Mouse (Mus musculus): Measurements from ENCODE around the gene Fam171b.

Gene Fam171b

DNA sequence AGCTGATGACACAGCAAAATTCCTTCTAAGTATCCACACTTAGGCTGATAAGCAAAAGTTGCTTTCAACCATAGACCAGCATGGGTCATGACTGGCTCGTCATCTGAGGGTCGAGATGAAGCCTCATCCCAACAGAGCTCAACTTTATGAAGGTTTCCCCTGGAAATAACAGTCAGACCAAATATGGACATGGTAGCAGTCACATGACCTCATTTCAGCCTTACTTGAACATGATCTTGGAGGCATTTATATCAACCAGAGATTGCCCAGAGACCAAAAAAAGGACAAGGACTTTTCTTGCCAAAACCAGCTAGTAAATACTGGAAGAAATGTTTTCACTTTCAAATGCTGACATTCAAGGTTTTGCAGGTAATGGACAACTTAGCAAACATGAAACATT lies 81.3 kb downstream of the Fam171b start:
- DNase-seq (ENCODE audit: low spot score), result no peak

DNA sequence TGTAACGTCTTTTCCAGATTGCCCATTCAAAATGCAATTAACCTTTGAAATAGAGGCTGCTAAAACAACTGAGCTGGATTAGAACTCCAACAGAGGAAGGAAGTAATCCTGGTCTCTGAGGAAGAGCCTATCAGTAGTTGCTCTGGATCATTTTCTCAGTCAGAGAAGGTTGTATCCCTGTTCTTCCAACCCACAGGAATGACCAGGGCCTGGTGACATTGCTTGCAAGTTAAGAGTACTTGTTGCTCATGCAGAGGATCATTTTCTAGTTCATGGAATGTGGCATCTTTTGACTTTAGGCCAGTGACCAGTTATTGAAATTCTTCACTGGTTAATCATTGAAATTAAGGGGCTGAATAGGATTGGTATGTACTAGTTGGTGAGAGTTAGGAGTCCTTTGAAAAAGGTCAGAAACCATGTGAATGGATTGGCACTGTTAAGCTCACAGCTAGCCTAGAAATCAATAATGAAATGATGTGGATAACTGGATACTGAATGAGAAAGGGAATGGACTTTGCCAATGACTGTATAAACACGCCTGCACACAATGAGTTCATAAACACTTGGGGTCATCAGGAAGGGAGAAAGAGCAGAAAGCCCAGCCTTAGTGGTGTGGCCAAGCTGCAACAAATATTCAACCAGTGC lies 89.6 kb downstream of the Fam171b start:
- DNase-seq (ENCODE audit: low spot score), result no peak

DNA sequence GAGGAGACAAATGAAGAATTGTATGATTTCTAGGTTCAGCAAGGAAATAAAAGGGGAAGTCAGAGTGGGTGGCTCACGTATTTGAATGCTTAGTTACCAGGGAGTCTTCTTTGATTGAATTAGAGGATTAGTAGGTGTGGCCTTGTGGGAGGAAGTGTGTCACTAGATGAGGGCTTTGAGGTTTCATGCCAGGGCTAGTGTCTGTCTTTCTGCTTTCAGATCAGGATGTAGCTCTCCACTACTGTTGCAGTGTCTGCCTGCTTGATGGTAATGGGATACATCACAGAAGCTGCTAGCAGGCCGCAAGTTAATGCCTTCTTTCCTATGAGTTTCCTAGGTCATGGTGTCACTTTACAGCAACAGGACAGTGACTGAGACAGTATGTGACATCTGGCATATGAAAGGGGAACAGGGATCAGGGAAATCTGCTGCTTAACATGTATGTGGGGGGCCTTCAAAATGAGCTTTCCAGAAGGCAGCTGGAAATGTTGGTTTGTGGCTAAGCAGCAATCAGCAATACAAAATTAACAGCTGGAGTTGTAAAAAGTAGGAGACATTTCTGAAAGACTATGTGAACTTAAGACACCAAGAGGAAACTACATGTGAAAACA lies 117.1 kb downstream of the Fam171b start:
- DNase-seq (ENCODE audit: low spot score), result no peak

All from urinary bladder, postnatal 10 days (tissue).